Mouse (Mus musculus) liver, embryonic 14.5 days (tissue): ENCODE measurements around the gene March6. TPM values are rescaled to one million over a fixed set of nuclear protein-coding genes. Genes with fewer than 3 reads are reported as not detected.

Experiments
- ATAC-seq: fragments of 200-750 bp; cut with Nextera tagmentation; 2 replicates; pipeline ENCODE4 v1.8.0; 2017; ENCODE audit warnings: moderate number of reproducible peaks, mild to moderate bottlenecking, moderate library complexity; ENCODE audit not compliant: insufficient read depth
- DNase-seq, 3 experiments: peaks; one replicate each; pipeline ENCODE4 v3.0.0-alpha.2; 2012 to 2013; ENCODE audit warnings: low read depth in 3 of 3, low spot score in 3 of 3
- H3K27ac ChIP-seq: fragments of 300-500 bp; sonication (generic); 2 replicates; pipeline ENCODE4 v1.5.1; 2014; ENCODE audit warnings: moderate library complexity, mild to moderate bottlenecking, control low read depth, inconsistent platforms
- H3K27me3 ChIP-seq: fragments of 300-500 bp; sonication (generic); 2 replicates; pipeline ENCODE4 v1.6.1; 2014; ENCODE audit warnings: mild to moderate bottlenecking, low read length, moderate library complexity; ENCODE audit not compliant: control insufficient read depth, insufficient read depth
- H3K36me3 ChIP-seq: fragments of 300-500 bp; sonication (generic); replicated peaks from 2 replicates; pipeline ENCODE4 v1.6.1; 2014; ENCODE audit warnings: low read depth; ENCODE audit not compliant: control insufficient read depth, insufficient read depth
- H3K4me1 ChIP-seq, 2 experiments: fragments of 200-500 bp in 1 of 2; fragments of 300-500 bp in 1 of 2; sonication (generic) in 1 of 2; replicated peaks; 2 replicates each; pipeline ENCODE4 v1.6.1; 2012 to 2014; ENCODE audit warnings: antibody characterized with exemption in 1 of 2, inconsistent platforms in 1 of 2, low read length in 1 of 2; ENCODE audit not compliant: control insufficient read depth in 2 of 2, insufficient read depth in 2 of 2
- H3K4me2 ChIP-seq: fragments of 300-500 bp; sonication (generic); 2 replicates; pipeline ENCODE4 v1.6.1; 2014; ENCODE audit warnings: low read depth, mild to moderate bottlenecking, control low read depth, moderate library complexity
- H3K4me3 ChIP-seq, 2 experiments: fragments of 200-500 bp in 1 of 2; fragments of 300-500 bp in 1 of 2; sonication (generic) in 1 of 2; 2 replicates each; pipeline ENCODE4 v1.5.1; 2012 to 2014; ENCODE audit warnings: low read depth in 2 of 2, low read length in 2 of 2, mild to moderate bottlenecking in 2 of 2, control low read depth in 1 of 2, inconsistent platforms in 1 of 2, moderate library complexity in 1 of 2; ENCODE audit not compliant: insufficient read depth in 1 of 2
- H3K9ac ChIP-seq: fragments of 300-500 bp; sonication (generic); replicated peaks from 2 replicates; pipeline ENCODE4 v1.6.1; 2014; ENCODE audit warnings: mild to moderate bottlenecking, control low read depth, moderate library complexity
- H3K9me3 ChIP-seq: fragments of 300-500 bp; sonication (generic); 2 replicates; pipeline ENCODE4 v1.6.1; 2016; ENCODE audit warnings: low read length, mixed read lengths; ENCODE audit not compliant: control insufficient read depth
- CTCF ChIP-seq: IDR thresholded peaks from 2 replicates; pipeline ENCODE4 v1.5.1; 2016; ENCODE audit warnings: antibody characterized with exemption, low read depth, control low read depth
- EP300 ChIP-seq: IDR thresholded peaks from 2 replicates; pipeline ENCODE4 v1.6.1; 2016; ENCODE audit warnings: antibody characterized with exemption, low read depth
- WGBS: fragments of 180-500 bp; shearing (Covaris S2); extraction: QIAGEN DNeasy Blood & Tissue Kit; methylation state at CpG from one replicate; pipeline ENCODE4 v1.1.7; 2014; ENCODE audit not compliant: insufficient replicate concordance; 5-methylcytosine and 5-hydroxymethylcytosine counted together
- polyA plus RNA-seq, 2 experiments: library from polyadenylated mRNA; depleted of rRNA in 1 of 2; stranded (reverse) in 1 of 2; unstranded in 1 of 2; fragments of >200 nt; fragmentation: Nextera tagmentation in 1 of 2; extraction: Ambion mirVana in 1 of 2; gene quantifications; 2 replicates each; pipeline versions ENCODE4 v1.2.1 to v1.2.3; 2012 to 2014

March6 gene
- polyA plus RNA-seq, 2 experiments, result 9.0 to 12.7 TPM

GRCm38 (mm10) chr15:31406881-31407280, 124.0 kb downstream of the March6 start:
- no peak overlapping the region for H3K4me2 ChIP-seq
- no peak overlapping the region for H3K9ac ChIP-seq
- DNase-seq (no peak), ATAC-seq (no peak)
- no peaks in the 10 kb centered on the region for H3K36me3 ChIP-seq
- H3K4me3 ChIP-seq, result no peak overlapping the region
- H3K9me3 ChIP-seq, result no peaks in the 10 kb centered on the region
- TF ChIP-seq EP300 (no peak), CTCF (no peak)
- no peak overlapping the region for H3K27ac ChIP-seq
- H3K27me3 ChIP-seq, result no peaks in the 10 kb centered on the region
- 62% methylated on average over 5 of the region's 5 CpGs for WGBS
- H3K4me1 ChIP-seq, result peaks cover 0 to 4% of the 10 kb centered on the region in 2 experiments; a peak in 2 of 4 replicates

Other genes starting within 250 kb of the March6 start
- gene Ankrd33b, start 163.3 kb downstream of the March6 start, polyA plus RNA-seq (2012; rRNA removed), result 0.19 and 0.24 TPM in 2 replicates
- 0.27 and 0.43 TPM in 2 replicates for gene Ankrd33b, start 163.3 kb downstream of the March6 start, polyA plus RNA-seq (2014; fragmentation: Nextera tagmentation; extraction: Ambion mirVana)
- 0.86 and 1.0 TPM in 2 replicates for gene Ropn1l, start 77.3 kb downstream of the March6 start, polyA plus RNA-seq (2012; rRNA removed)
- 1.9 and 2.7 TPM in 2 replicates for gene Ropn1l, start 77.3 kb downstream of the March6 start, polyA plus RNA-seq (2014; fragmentation: Nextera tagmentation; extraction: Ambion mirVana)
- 5.1 and 5.5 TPM in 2 replicates for gene Cmbl, start 34.3 kb upstream of the March6 start, polyA plus RNA-seq (2012; rRNA removed)
- 5.0 and 6.8 TPM in 2 replicates for gene Cmbl, start 34.3 kb upstream of the March6 start, polyA plus RNA-seq (2014; fragmentation: Nextera tagmentation; extraction: Ambion mirVana)
- gene Cct5, start 70.8 kb upstream of the March6 start, polyA plus RNA-seq (2012; rRNA removed), result 101 and 167 TPM in 2 replicates
- gene Cct5, start 70.8 kb upstream of the March6 start, polyA plus RNA-seq (2014; fragmentation: Nextera tagmentation; extraction: Ambion mirVana), result 341 and 347 TPM in 2 replicates
- gene Fam173b, start 70.8 kb upstream of the March6 start, polyA plus RNA-seq (2012; rRNA removed), result 4.8 and 6.7 TPM in 2 replicates
- gene Fam173b, start 70.8 kb upstream of the March6 start, polyA plus RNA-seq (2014; fragmentation: Nextera tagmentation; extraction: Ambion mirVana), result 7.9 and 9.0 TPM in 2 replicates